Mouse (Mus musculus) cerebellum, postnatal 14 days (tissue): ENCODE results near the gene Nom1.
"Not testable (repeated sequence)": the region's sequence is repeated elsewhere in the genome, so short reads cannot be mapped to it uniquely, and the experiment has no call there.

Experiments used
- DNase-seq, 2 experiments: peaks; one replicate each; pipeline ENCODE4 v3.0.0; 2021; ENCODE audit warnings: mixed read lengths in 2 of 2

Gene Nom1

GRCm38 (mm10) chr5:29434228-29434871 lies at the start of gene Nom1:
Gene Nom1 (plus strand): TSS chr5:29434664.
- DNase-seq: peak; percentile 90 to 94

- DNase-seq: no peak
These were observed 46.9 kb upstream of the Nom1 start for GRCm38 (mm10) chr5:29387591-29387990.

- DNase-seq: no peak
These were observed 46.1 kb upstream of the Nom1 start for GRCm38 (mm10) chr5:29388181-29388943.

GRCm38 (mm10) chr5:29388944-29389765 lies 45.3 kb upstream of the Nom1 start:
- DNase-seq: peak; percentile 89 to 93

GRCm38 (mm10) chr5:29398427-29398826 lies 36.0 kb upstream of the Nom1 start:
- peak in 1 of 2 experiments; percentile 37 for DNase-seq

GRCm38 (mm10) chr5:29410854-29411253 lies 23.6 kb upstream of the Nom1 start:
- no peak for DNase-seq

GRCm38 (mm10) chr5:29413041-29413440 lies 21.4 kb upstream of the Nom1 start:
- DNase-seq: no peak

- not testable (repeated sequence) for DNase-seq
These were observed 11.1 kb upstream of the Nom1 start for GRCm38 (mm10) chr5:29423330-29423729.

- DNase-seq: peak in 1 of 2 experiments; percentile 67
These were observed 451 bp downstream of the Nom1 start for GRCm38 (mm10) chr5:29434872-29435358.

- no peak for DNase-seq
These were observed 1.0 kb downstream of the Nom1 start for GRCm38 (mm10) chr5:29435491-29435890.

- not testable (repeated sequence) for DNase-seq
These were observed 2.3 kb downstream of the Nom1 start for GRCm38 (mm10) chr5:29436728-29437127.

- DNase-seq: no peak
These were observed 10.8 kb downstream of the Nom1 start for GRCm38 (mm10) chr5:29445275-29445674.

- DNase-seq: no peak
These were observed 17.9 kb downstream of the Nom1 start for GRCm38 (mm10) chr5:29452352-29452751.

- no peak for DNase-seq
These were observed 22.6 kb downstream of the Nom1 start for GRCm38 (mm10) chr5:29456895-29457656.

- DNase-seq: no peak
These were observed 28.7 kb downstream of the Nom1 start for GRCm38 (mm10) chr5:29462943-29463686.

GRCm38 (mm10) chr5:29467489-29468350 lies 33.3 kb downstream of the Nom1 start:
- no peak for DNase-seq

- no peak for DNase-seq
These were observed 34.0 kb downstream of the Nom1 start for GRCm38 (mm10) chr5:29468351-29469065.

GRCm38 (mm10) chr5:29469501-29469900 lies 35.0 kb downstream of the Nom1 start:
- no peak for DNase-seq

- no peak for DNase-seq
These were observed 35.8 kb downstream of the Nom1 start for GRCm38 (mm10) chr5:29470271-29470670.

- DNase-seq: no peak
These were observed 36.5 kb downstream of the Nom1 start for GRCm38 (mm10) chr5:29470851-29471394.
